Mouse (Mus musculus): Measurements from ENCODE around the gene Dars. TPM values are rescaled to one million over a fixed set of nuclear protein-coding genes. Genes with fewer than 3 reads are reported as not detected.
A peak's percentile ranks its signal among the peaks of the same experiment; 100 is the strongest.

Dars gene
- total RNA-seq, 2 experiments from 2014 or later: 64.7 to 77.0 TPM

- TF ChIP-seq CTCF (IDR thresholded peaks at IDR 0.05): no peak
- H3K27ac ChIP-seq: no peak overlapping the region
- DNase-seq: no peak
- intact Hi-C loops (cut with DNase I): no loop called here
- H3K4me3 ChIP-seq: no peak overlapping the region
These were observed 12.1 kb downstream of the Dars start for GRCm38 (mm10) chr1:128405041-128405481.

DNA sequence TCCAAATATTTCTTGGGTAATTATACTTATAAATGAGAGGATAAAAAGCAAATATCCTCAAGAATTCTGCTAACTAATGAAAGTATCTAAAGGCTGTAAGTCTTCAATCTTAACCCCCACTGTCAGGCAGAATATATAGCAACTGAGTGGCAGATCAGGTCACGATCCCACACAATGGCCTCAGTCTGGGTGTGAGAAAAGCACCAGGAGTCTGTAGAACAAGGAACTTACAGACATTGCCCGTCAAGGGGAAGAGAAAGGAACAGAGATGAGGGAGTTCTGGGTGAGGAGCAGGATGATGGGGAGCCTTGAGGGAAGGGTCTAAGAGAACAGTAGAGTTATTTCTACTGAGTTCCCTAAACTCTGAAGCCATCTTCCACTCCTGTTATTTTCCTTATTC is 16.2 kb downstream of the Dars start:
- H3K4me3 ChIP-seq: no peak overlapping the region
- TF ChIP-seq CTCF (IDR thresholded peaks at IDR 0.05): no peak
- no peak overlapping the region for H3K27ac ChIP-seq
- intact Hi-C loops (cut with DNase I): no loop called here
- DNase-seq: no peak

DNA sequence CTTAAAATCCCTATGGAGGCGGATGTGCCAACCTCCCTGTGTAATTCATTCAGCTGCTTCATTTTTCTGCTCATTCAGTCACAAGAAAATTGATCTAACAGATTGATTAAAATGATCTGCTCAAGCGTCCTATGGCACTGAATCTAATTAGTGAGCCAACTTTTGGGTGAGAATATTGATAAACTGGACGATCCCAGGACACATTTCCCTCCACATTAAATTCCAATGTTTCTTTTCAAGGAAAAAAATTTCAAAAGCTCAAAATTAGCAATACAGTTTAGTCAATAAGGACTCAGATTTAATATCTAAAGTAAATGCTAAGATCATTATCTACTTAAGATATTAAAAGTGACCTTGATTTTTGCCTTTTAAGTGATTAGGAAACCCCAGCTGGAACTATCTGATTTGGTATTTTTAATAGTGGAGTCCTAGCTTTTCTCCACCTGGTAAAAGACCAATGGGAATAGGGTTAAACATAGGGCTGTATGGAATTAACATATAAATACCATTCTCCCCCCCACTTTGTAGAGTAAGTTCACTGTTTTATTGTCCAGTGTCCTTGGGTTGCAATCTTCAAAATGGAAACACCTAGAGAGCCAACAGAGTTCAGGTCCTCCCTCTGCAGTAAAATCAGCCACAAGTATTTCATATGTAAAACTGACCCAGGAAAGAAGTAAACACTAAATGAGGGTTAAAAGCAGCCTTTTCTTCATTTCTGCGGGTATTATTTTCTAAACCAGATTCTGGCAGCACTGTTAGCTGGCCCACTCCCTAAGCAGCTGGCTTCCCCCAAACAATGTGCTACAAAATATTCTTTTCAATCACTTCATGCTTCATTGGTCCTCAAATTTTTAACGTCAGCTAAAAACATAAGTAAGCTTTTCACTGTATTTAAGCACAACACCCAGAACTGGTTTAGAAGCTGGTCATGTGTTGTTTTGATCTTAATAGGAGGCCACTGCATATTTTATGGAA is 16.9 kb downstream of the Dars start:
- DNase-seq: no peak
- intact Hi-C loops (cut with DNase I): no loop called here
- TF ChIP-seq CTCF (IDR thresholded peaks at IDR 0.05): no peak
- Histone ChIP-seq H3K27ac (no peak overlapping the region), H3K4me3 (no peak overlapping the region)

DNA sequence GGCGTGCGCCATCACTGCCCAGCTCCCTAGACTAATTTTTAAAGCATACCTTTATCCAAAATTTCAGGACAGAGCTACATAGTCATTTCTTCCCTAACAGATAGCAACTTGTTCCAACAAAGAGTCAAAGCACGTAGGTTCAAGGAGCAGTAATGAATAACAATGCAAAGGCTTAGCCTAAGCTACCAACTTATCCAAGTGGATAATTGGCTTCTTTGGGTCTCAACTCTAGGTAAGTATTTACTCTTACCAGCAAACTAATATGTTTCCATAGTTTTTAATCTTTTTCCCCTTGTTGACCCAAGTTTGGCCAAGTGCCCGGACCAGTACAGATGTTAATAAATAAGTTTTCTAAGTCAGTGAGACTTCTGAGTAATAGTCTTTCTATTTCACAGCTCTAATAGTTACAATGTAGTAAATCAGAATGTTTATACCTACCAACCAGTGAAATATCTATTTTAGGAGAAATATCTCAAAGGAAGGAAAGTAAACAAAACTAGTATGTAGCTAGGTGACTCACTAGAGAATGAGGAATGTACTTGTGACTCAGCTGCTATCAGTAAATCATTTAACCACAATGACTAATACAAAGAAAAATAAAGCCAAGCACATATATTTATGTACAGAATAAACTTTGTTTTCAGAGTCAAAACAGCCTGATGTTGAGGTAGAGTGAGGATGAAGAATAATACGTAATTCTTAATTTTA is 18.3 kb downstream of the Dars start:
- Histone ChIP-seq H3K27ac (no peak overlapping the region), H3K4me3 (no peak overlapping the region)
- no peak for DNase-seq
- intact Hi-C loops (cut with DNase I): no loop called here
- TF ChIP-seq CTCF (IDR thresholded peaks at IDR 0.05): no peak

- TF ChIP-seq CTCF (IDR thresholded peaks at IDR 0.05): no peak
- H3K4me3 ChIP-seq: no peak overlapping the region
- H3K27ac ChIP-seq: no peak overlapping the region
- intact Hi-C loops (cut with DNase I): no loop called here
- no peak for DNase-seq
These were observed 22.5 kb downstream of the Dars start for GRCm38 (mm10) chr1:128394657-128395056.

DNA sequence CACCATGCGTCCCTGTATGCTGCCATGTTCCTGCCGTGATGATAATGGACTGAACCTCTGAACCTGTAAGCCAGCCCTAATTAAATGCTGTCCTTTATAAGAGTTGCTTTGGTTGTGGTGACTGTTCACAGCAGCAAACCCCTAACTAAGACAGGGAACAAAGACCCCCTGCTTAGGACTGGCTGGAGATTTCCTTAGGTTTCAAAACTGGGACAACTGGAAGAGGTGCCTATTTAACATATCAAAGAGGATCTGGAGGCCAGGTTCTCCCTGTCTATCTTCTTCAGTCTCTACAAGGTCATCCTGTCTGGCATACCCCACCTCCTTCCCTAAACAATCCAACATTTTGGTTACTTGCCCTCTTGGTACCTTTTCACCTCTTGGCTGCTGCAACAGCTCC is 24.8 kb downstream of the Dars start:
- no peak for DNase-seq
- no peak for TF ChIP-seq CTCF (IDR thresholded peaks at IDR 0.05)
- Histone ChIP-seq H3K4me3 (no peak overlapping the region), H3K27ac (no peak overlapping the region)
- intact Hi-C loops (cut with DNase I): no loop called here

DNA sequence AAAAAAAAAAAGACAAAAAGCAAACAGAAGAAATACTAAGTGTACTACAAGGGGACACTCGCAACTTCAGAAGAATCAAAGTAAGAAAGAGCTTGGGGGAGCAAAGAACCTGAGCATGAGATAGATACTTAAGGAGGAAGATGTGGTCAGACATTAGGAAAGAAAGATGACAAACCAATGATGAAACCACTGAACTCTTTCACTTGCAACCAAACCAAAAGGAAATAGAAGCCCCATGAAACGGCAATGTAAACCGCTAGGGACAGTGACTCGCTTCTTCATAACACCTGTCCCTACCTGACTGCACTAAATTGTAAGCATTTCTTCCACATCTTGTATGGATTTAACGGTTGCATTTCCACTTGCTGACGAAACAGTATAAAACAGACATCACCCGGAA is 30.7 kb downstream of the Dars start:
- intact Hi-C loops (cut with DNase I): no loop called here
- Histone ChIP-seq H3K4me3 (no peak overlapping the region), H3K27ac (no peak overlapping the region)
- no peak for TF ChIP-seq CTCF (IDR thresholded peaks at IDR 0.05)
- no peak for DNase-seq

DNA sequence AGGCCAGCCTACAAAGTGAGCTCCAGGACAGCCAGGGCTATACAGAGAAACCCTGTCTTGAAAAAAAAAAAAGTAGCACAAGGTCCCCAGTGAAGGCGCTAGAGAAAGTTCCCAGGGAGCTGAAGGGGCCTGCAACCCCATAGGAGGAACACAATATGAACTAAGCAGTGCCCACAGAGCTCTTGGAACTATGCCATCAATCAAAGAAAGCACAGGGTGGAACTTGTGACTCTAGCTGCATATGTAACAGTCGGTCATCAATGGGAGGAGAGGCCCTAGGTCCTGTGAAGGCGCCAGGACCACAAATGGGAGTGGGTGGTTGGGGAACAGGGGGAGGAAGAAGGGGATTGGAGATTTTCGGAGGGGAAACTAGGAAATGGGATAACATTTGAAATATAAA is 40.3 kb downstream of the Dars start:
- DNase-seq: no peak
- intact Hi-C loops (cut with DNase I): loop anchor here (10.0 kb wide), 1 partner anchor 218 kb away; the partner anchor contains the start of gene Cxcr4
- no peak for TF ChIP-seq CTCF (IDR thresholded peaks at IDR 0.05)
- Histone ChIP-seq H3K4me3 (no peak overlapping the region), H3K27ac (no peak overlapping the region)

- no peak for DNase-seq
These were observed 44.9 kb downstream of the Dars start for GRCm38 (mm10) chr1:128372143-128372860.

DNA sequence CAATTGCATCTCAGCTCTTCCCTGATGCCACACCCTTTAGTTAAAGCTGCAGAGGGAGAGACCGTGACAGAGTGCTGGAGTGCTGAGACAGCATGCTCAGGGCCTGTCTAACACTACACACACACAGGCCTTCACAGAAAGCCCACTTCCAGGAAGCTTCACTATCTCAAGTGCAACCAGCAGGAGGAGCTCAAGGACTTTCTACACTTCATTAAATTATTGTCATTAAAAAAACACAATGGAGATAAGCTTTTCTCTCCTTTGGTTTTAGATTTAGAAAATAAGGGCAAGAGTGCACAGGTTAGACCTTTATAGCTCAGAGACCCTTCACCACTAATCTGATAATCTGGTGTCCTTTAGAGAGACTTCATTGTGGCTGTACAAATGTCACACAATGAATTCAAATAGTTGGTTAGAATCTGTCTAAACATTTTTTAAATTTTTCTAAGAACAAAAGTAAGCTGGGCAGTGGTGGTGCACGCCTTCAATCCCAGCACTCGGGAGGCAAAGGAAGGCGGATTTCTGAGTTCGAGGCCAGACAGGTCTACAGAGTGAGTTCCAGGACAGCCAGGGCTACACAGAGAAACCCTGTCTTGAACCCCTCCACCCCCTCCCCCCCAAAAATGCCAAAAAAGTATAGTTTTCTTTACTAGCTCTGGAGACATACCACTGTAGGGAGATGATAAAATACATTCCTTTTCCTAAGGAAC is 48.3 kb downstream of the Dars start:
- no peak overlapping the region for H3K4me3 ChIP-seq
- peak; percentile 23 for DNase-seq
- intact Hi-C loops (cut with DNase I): loop anchor here (1.0 kb wide), 1 partner anchor 463 kb away; no protein-coding TSS in a partner anchor
- TF ChIP-seq CTCF (IDR thresholded peaks at IDR 0.05): peak; percentile 69
- H3K27ac ChIP-seq: no peak overlapping the region

More at GRCm38 (mm10) chr1:128372143-128372860, 44.9 kb downstream of the Dars start:
- Histone ChIP-seq H3K4me3 (no peak overlapping the region), H3K27ac (no peak overlapping the region)
- intact Hi-C loops (cut with DNase I): loop anchor here (5.0 to 10.0 kb wide), 2 partner anchors 222 to 450 kb away; partner anchors contain the start of gene Cxcr4
- TF ChIP-seq CTCF (IDR thresholded peaks at IDR 0.05): peak; percentile 64

DNA sequence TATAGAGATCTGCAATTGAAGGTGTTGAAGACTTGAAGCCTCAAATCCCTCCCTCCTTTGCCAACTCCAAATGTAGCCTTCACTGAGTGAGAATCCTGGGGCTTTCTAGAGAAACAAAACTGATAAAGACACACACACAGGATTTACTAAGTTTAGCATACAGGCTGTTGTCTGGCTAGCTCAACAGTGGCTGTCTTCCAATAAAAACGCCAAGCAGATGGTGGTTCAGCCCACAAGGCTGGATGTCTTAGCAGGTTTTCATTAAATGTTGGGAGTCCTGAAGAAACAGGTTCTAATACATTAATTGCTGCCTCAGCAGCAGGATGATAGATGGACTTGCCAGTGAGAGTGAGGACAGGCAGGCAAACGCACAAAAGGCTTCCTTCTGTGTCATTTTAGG is 56.6 kb downstream of the Dars start:
- TF ChIP-seq CTCF (IDR thresholded peaks at IDR 0.05): no peak
- intact Hi-C loops (cut with DNase I): no loop called here
- no peak overlapping the region for H3K4me3 ChIP-seq
- no peak overlapping the region for H3K27ac ChIP-seq
- DNase-seq: no peak
